Mouse (Mus musculus) liver, adult 2 months (tissue): ENCODE measurements at regions not wholly inside any gene's neighbourhood (a gene's known extent, or its start where the extent isn't known, plus 50 kb on each side); places are given as distances from the start of the nearest gene placed in this dataset.

Experiments
- CTCF ChIP-seq: fragments of 200-500 bp; IDR thresholded peaks from 2 replicates; pipeline ENCODE4 v1.5.1; 2011; ENCODE audit warnings: low read depth, low read length, control low read depth
- POLR2A ChIP-seq: fragments of 200-500 bp; IDR thresholded peaks from 2 replicates; pipeline ENCODE4 v1.6.1; 2011; ENCODE audit warnings: low read length, control low read depth; ENCODE audit not compliant: insufficient read depth; ENCODE audit errors: extremely low read depth

DNA sequence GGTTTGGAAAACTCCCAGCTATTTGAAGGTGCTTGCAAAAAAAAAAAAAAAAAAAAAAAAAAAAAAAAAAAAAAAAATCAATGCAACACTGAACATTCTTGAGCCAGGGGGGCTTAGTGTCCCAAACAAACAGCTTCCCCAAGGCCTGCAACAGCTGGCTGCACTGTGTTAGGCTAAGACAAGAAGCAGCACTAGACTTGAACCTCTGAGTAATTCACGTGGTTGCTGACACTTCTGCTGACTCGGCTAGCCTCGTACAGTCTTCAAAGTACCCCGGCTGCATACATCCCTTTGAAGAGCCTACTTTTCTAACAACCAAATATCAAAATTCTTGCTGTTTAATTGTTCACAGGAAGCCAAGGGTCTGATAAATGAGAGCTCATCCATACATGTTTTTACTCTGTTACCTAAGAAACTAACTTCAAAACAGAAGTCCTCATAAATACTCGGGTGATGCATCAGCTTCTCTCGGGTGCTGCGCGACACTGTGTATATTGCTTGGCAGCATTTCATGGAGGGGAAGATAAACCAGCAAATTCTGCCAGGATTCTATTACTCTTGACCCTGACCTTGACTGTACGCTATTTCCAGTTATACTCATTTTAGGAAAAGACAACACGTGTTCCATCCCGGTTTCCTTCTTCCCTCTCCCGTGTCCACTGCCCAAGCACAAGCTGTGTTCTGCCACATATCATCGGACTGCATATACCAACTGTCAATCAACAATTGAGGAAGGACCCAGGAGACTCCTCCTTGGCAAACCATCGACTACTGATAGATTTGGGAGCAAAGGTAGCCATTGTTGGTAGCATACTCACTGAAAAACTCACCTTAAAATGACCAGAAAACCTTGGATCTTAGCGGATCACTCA, 352.8 kb upstream of the Nt5c1b start:
- no peak for TF ChIP-seq CTCF
- TF ChIP-seq POLR2A = no peak
